Comparison of ENCODE assay signal across 7 mouse cellular contexts in the genomic region with DNA sequence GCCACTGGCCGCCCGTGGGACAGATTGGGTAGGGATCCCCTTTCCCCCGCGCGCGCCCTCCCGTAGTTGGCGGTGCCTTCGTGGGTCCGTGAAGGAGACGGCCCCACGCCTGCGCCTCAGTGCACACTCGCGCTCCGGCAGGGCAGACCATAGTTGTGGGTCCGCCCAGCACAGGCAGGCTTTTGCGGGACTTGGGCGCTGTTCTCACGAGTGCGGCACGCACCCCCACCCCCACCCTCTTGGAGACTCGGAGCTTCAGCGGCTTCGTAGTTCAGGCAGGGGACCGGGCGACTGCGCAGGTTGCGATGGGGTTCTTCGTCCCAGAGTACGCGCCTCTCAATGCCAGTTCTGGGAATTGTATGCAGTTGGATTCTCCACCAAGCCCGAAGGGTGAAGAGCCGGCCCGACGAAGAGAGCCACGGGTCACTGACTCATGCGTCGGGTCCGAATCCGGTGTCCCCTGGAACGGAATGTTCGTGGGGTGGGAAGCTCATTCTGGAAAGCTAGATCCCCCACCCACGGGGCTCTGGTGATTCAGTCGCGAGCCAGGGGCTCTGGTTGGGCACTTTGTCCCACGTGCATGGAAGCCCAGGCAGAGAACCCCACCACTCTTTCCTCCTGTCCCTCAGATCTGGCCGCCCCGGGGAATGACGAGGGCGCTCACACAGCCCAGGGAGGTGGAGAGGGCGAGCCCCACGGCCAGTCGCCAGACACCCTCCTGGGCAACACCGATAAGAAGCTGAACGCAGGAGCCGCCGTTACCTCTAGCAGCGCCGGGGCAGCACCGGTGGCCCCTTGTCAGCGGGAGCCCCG. TPM values are rescaled to one million over a fixed set of nuclear protein-coding genes. Genes with fewer than 3 reads are reported as not detected.
DNase-seq lines count a peak whose midpoint lies in the region; ATAC-seq and TF ChIP-seq lines count a peak whose summit lies in the region.

No protein-coding gene starts in this region.

- ATAC-seq in embryonic facial prominence, embryonic 13.5 days (ENCODE audit: insufficient number of reproducible peaks, insufficient read depth, low FRiP score, low TSS enrichment, low read depth), result peak; percentile 22
- peak; percentile 40 for ATAC-seq in heart, postnatal 0 days (ENCODE audit: insufficient read depth, low read depth)
- ATAC-seq in limb, embryonic 13.5 days (ENCODE audit: low FRiP score, low read depth), result peak; percentile 20; the same call in 1 of the 2 replicates
- no peak for ATAC-seq in midbrain, postnatal 0 days (ENCODE audit: low FRiP score)

- WGBS in embryonic facial prominence, embryonic 13.5 days, result under 1% methylated on average over 63 of the region's 63 CpGs
- under 1% methylated on average over 60 of the region's 63 CpGs for WGBS in heart, postnatal 0 days
- WGBS in limb, embryonic 13.5 days, result under 1% methylated on average over 63 of the region's 63 CpGs
- under 1% methylated on average over 52 of the region's 63 CpGs for WGBS in midbrain, postnatal 0 days

- peak overlapping the region; percentile 57 for H3K4me3 ChIP-seq in embryonic facial prominence, embryonic 13.5 days
- peak overlapping the region; percentile 59 for H3K4me3 ChIP-seq in heart, postnatal 0 days (ENCODE audit: low read depth, low read length)
- H3K4me3 ChIP-seq in limb, embryonic 13.5 days, result peak overlapping the region; percentile 59
- peak overlapping the region; percentile 39 for H3K4me3 ChIP-seq in midbrain, postnatal 0 days (ENCODE audit: low read depth, low read length)

- H3K36me3 ChIP-seq in embryonic facial prominence, embryonic 13.5 days, result peaks cover 15% of the 10 kb centered on the region
- peaks cover 6% of the 10 kb centered on the region; the same call in 1 of the 2 replicates for H3K36me3 ChIP-seq in heart, postnatal 0 days (replicated peaks; ENCODE audit: control insufficient read depth, insufficient read depth, low read length)
- peaks cover 12% of the 10 kb centered on the region for H3K36me3 ChIP-seq in limb, embryonic 13.5 days
- peaks cover 15% of the 10 kb centered on the region for H3K36me3 ChIP-seq in midbrain, postnatal 0 days (ENCODE audit: insufficient read depth, low read length)

- no peaks in the 10 kb centered on the region for H3K9me3 ChIP-seq in embryonic facial prominence, embryonic 13.5 days
- H3K9me3 ChIP-seq in heart, postnatal 0 days (replicated peaks; ENCODE audit: control insufficient read depth, low read length), result no peaks in the 10 kb centered on the region
- no peaks in the 10 kb centered on the region for H3K9me3 ChIP-seq in limb, embryonic 13.5 days
- no peaks in the 10 kb centered on the region for H3K9me3 ChIP-seq in midbrain, postnatal 0 days (ENCODE audit: low read length)

- TF ChIP-seq CTCF in heart, postnatal 0 days (IDR thresholded peaks at IDR 0.05; ENCODE audit: low read depth), result no peak
- no peak for TF ChIP-seq CTCF in midbrain, postnatal 0 days (IDR thresholded peaks at IDR 0.05)

- H3K27me3 ChIP-seq in embryonic facial prominence, embryonic 13.5 days, result peaks cover 53% of the 10 kb centered on the region
- peaks cover 57% of the 10 kb centered on the region for H3K27me3 ChIP-seq in heart, postnatal 0 days (ENCODE audit: control insufficient read depth, insufficient read depth, low read length)
- peaks cover 65% of the 10 kb centered on the region for H3K27me3 ChIP-seq in limb, embryonic 13.5 days
- peaks cover 27% of the 10 kb centered on the region for H3K27me3 ChIP-seq in midbrain, postnatal 0 days (ENCODE audit: insufficient read depth, low read length)

- peaks cover 44% of the 10 kb centered on the region for H3K4me1 ChIP-seq in embryonic facial prominence, embryonic 13.5 days
- H3K4me1 ChIP-seq in heart, postnatal 0 days (ENCODE audit: control insufficient read depth, insufficient read depth), result peaks cover 29% of the 10 kb centered on the region
- peaks cover 43% of the 10 kb centered on the region for H3K4me1 ChIP-seq in limb, embryonic 13.5 days
- H3K4me1 ChIP-seq in midbrain, postnatal 0 days (ENCODE audit: insufficient read depth, low read length), result peaks cover 13% of the 10 kb centered on the region

- DNase-seq in urinary bladder, postnatal 36 days (ENCODE audit: low spot score in 2 of 2), result peak; percentile 22 to 35
- no peak for DNase-seq in urinary bladder, postnatal 4 days (ENCODE audit: low spot score in 2 of 2)
- DNase-seq in heart, postnatal 0 days (ENCODE audit: low spot score), result no peak
- no peak for DNase-seq in midbrain, postnatal 0 days (ENCODE audit: low spot score)
- no peak for DNase-seq in left cerebral cortex, postnatal 25 days (ENCODE audit: low spot score in 2 of 2)

- intact Hi-C loops in left cerebral cortex, postnatal 25 days (cut with DNase I), result loop anchor here (2.0 to 5.0 kb wide), 2 partner anchors 33 to 41 kb away; a partner anchor contains a TSS

- peak overlapping the region; percentile 68 for H3K9ac ChIP-seq in embryonic facial prominence, embryonic 13.5 days
- peak overlapping the region; percentile 56 for H3K9ac ChIP-seq in heart, postnatal 0 days (replicated peaks; ENCODE audit: low read depth, low read length)
- H3K9ac ChIP-seq in limb, embryonic 13.5 days, result peak overlapping the region; percentile 67
- H3K9ac ChIP-seq in midbrain, postnatal 0 days (replicated peaks; ENCODE audit: low read length, poor library complexity, severe bottlenecking), result 0 out of 2 replicates have a peak overlapping the region, but pooled peaks have one; percentile 39

- no peak overlapping the region for H3K27ac ChIP-seq in embryonic facial prominence, embryonic 13.5 days
- H3K27ac ChIP-seq in heart, postnatal 0 days (ENCODE audit: low read depth), result peak overlapping the region; percentile 66
- H3K27ac ChIP-seq in limb, embryonic 13.5 days, result no peak overlapping the region
- no peak overlapping the region for H3K27ac ChIP-seq in midbrain, postnatal 0 days (ENCODE audit: low read depth, low read length)

- H3K4me2 ChIP-seq in embryonic facial prominence, embryonic 13.5 days, result peak overlapping the region; percentile 98
- H3K4me2 ChIP-seq in heart, postnatal 0 days (ENCODE audit: low read depth, low read length), result peak overlapping the region; percentile 91
- H3K4me2 ChIP-seq in limb, embryonic 13.5 days (replicated peaks), result peak overlapping the region; percentile 99
- peak overlapping the region; percentile 84 for H3K4me2 ChIP-seq in midbrain, postnatal 0 days (ENCODE audit: low read depth, low read length, poor library complexity, severe bottlenecking)

- no peak for TF ChIP-seq EP300 in heart, postnatal 0 days (IDR thresholded peaks at IDR 0.05; ENCODE audit: low read depth)

RNA-seq across cellular contexts. Expression of a gene that starts 2.8 kb away (rescaled TPM):
- 5.0 and 6.1 TPM in 2 replicates for polyA plus RNA-seq in embryonic facial prominence, embryonic 13.5 days (2015; fragmentation: Nextera tagmentation; extraction: Ambion mirVana)
- 1.9 and 3.1 TPM in 2 replicates for total RNA-seq in heart, postnatal 0 days (2014; rRNA removed; ENCODE audit: low replicate concordance)
- 2.0 TPM in 2 replicates for polyA plus RNA-seq in heart, postnatal 0 days (2015; fragmentation: Nextera tagmentation; extraction: Ambion mirVana)
- polyA plus RNA-seq in limb, embryonic 13.5 days (2015; fragmentation: Nextera tagmentation; extraction: Ambion mirVana), result 2.3 and 2.9 TPM in 2 replicates
- 12.2 and 12.4 TPM in 2 replicates for total RNA-seq in midbrain, postnatal 0 days (2014; rRNA removed)
- 9.3 and 13.8 TPM in 2 replicates for polyA plus RNA-seq in midbrain, postnatal 0 days (2015; fragmentation: Nextera tagmentation; extraction: Ambion mirVana)
- 1 to 10 TPM; 4.9 to 5.5 TPM for total RNA-seq in left cerebral cortex, postnatal 25 days (2021)

RNA-seq across cellular contexts. Expression of a gene that starts 39.5 kb away (rescaled TPM):
- 186 and 193 TPM in 2 replicates for polyA plus RNA-seq in embryonic facial prominence, embryonic 13.5 days (2015; fragmentation: Nextera tagmentation; extraction: Ambion mirVana)
- total RNA-seq in heart, postnatal 0 days (2014; rRNA removed; ENCODE audit: low replicate concordance), result 43.3 and 46.6 TPM in 2 replicates
- 59.2 and 62.2 TPM in 2 replicates for polyA plus RNA-seq in heart, postnatal 0 days (2015; fragmentation: Nextera tagmentation; extraction: Ambion mirVana)
- polyA plus RNA-seq in limb, embryonic 13.5 days (2015; fragmentation: Nextera tagmentation; extraction: Ambion mirVana), result 189 and 199 TPM in 2 replicates
- 110 and 113 TPM in 2 replicates for total RNA-seq in midbrain, postnatal 0 days (2014; rRNA removed)
- polyA plus RNA-seq in midbrain, postnatal 0 days (2015; fragmentation: Nextera tagmentation; extraction: Ambion mirVana), result 156 and 157 TPM in 2 replicates
- 10 to 100 TPM; 65.7 to 76.2 TPM for total RNA-seq in left cerebral cortex, postnatal 25 days (2021)

RNA-seq across cellular contexts. Expression of a gene that starts 47.7 kb away (rescaled TPM):
- 9.7 and 11.5 TPM in 2 replicates for polyA plus RNA-seq in embryonic facial prominence, embryonic 13.5 days (2015; fragmentation: Nextera tagmentation; extraction: Ambion mirVana)
- total RNA-seq in heart, postnatal 0 days (2014; rRNA removed; ENCODE audit: low replicate concordance), result 17.2 and 34.8 TPM in 2 replicates
- 4.1 and 5.2 TPM in 2 replicates for polyA plus RNA-seq in heart, postnatal 0 days (2015; fragmentation: Nextera tagmentation; extraction: Ambion mirVana)
- polyA plus RNA-seq in limb, embryonic 13.5 days (2015; fragmentation: Nextera tagmentation; extraction: Ambion mirVana), result 10.3 and 12.1 TPM in 2 replicates
- 109 and 112 TPM in 2 replicates for total RNA-seq in midbrain, postnatal 0 days (2014; rRNA removed)
- 35.2 and 35.7 TPM in 2 replicates for polyA plus RNA-seq in midbrain, postnatal 0 days (2015; fragmentation: Nextera tagmentation; extraction: Ambion mirVana)
- 100 to 1,000 TPM; 117 to 119 TPM for total RNA-seq in left cerebral cortex, postnatal 25 days (2021)

RNA-seq across cellular contexts. Expression of a gene that starts 52.7 kb away (rescaled TPM):
- polyA plus RNA-seq in embryonic facial prominence, embryonic 13.5 days (2015; fragmentation: Nextera tagmentation; extraction: Ambion mirVana), result not detected in 2 replicates
- not detected in 2 replicates for total RNA-seq in heart, postnatal 0 days (2014; rRNA removed; ENCODE audit: low replicate concordance)
- not detected in 2 replicates for polyA plus RNA-seq in heart, postnatal 0 days (2015; fragmentation: Nextera tagmentation; extraction: Ambion mirVana)
- not detected in 2 replicates for polyA plus RNA-seq in limb, embryonic 13.5 days (2015; fragmentation: Nextera tagmentation; extraction: Ambion mirVana)
- 0.52 and 0.82 TPM in 2 replicates for total RNA-seq in midbrain, postnatal 0 days (2014; rRNA removed)
- polyA plus RNA-seq in midbrain, postnatal 0 days (2015; fragmentation: Nextera tagmentation; extraction: Ambion mirVana), result 0.90 and 0.94 TPM in 2 replicates
- 1 to 10 TPM in 1 of 2 experiments, under 1 TPM in 1; 0.64 to 1.5 TPM for total RNA-seq in left cerebral cortex, postnatal 25 days (2021)

Comparison
In these comparisons a context has a peak if more than half of its experiments do, and no peak if none do; other contexts are left out.
1. DNase-seq: peak in urinary bladder, postnatal 36 days (2 of 2); none in urinary bladder, postnatal 4 days (0 of 2), heart, postnatal 0 days (single experiment), midbrain, postnatal 0 days (single experiment) and left cerebral cortex, postnatal 25 days (0 of 2).
2. Peak in every context shown above with its lines, with median percentiles within 50 percentile points of each other: H3K4me2 ChIP-seq, H3K4me3 ChIP-seq and H3K9ac ChIP-seq.